Mouse (Mus musculus): ENCODE measurements around the gene Ostf1. TPM values are rescaled to one million over a fixed set of nuclear protein-coding genes. Genes with fewer than 3 reads are reported as not detected.
"Not testable (repeated sequence)": the region's sequence is repeated elsewhere in the genome, so short reads cannot be mapped to it uniquely, and the experiment has no call there.

Ostf1 gene
- polyA plus RNA-seq, 1 experiment, result 64.4 TPM

GRCm38 (mm10) chr19:18590942-18591354, 40.7 kb downstream of the Ostf1 start:
- Histone ChIP-seq H3K27me3 (ENCODE audit: control insufficient read depth, insufficient read depth, insufficient read length) (no peaks in the 10 kb centered on the region), H3K4me3 (ENCODE audit: insufficient read depth, poor library complexity, severe bottlenecking) (no peak overlapping the region), H3K79me2 (ENCODE audit: control insufficient read depth, insufficient read depth) (no peaks in the 10 kb centered on the region), H3ac (ENCODE audit: control insufficient read depth, insufficient read length, low read depth) (no peak overlapping the region), H3K36me3 (ENCODE audit: control insufficient read depth, insufficient read depth) (peaks cover 12% of the 10 kb centered on the region), H3K79me3 (ENCODE audit: low read depth) (no peaks in the 10 kb centered on the region)
- TF ChIP-seq FOSL1 (IDR thresholded peaks at IDR 0.05; ENCODE audit: insufficient read depth, low read length, poor library complexity, severe bottlenecking) (no peak), USF1 (IDR thresholded peaks at IDR 0.05; ENCODE audit: low read depth) (no peak), CTCF (IDR thresholded peaks at IDR 0.05; ENCODE audit: control insufficient read depth, insufficient read depth, insufficient read length) (no peak), MYOG (IDR thresholded peaks at IDR 0.05; ENCODE audit: control insufficient read depth, extremely low read depth, insufficient read length) (no peak)

DNA sequence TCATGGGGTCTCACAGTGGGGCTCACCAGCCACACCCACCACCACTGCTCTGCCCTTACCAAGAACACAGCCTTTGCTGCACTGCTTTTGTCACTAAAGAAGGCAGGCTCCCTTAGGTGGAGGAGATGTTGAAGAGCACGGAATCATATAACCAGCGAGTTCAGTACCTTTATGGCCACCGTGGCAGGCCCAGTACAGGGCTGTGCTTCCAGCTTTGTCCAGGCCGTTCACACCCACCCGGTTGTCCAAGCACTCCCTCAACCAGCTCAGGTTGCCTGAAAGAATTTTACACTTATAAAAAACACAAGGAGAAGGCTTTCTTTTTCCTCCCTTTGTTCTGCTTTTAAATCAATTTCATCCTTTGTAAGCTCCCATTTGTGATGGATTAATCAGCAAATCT, 41.4 kb downstream of the Ostf1 start:
- no peaks in the 10 kb centered on the region for H3K79me3 ChIP-seq (ENCODE audit: low read depth)
- peaks cover 12% of the 10 kb centered on the region for H3K36me3 ChIP-seq (ENCODE audit: control insufficient read depth, insufficient read depth)
- H3ac ChIP-seq (ENCODE audit: control insufficient read depth, insufficient read length, low read depth), result no peak overlapping the region
- H3K4me3 ChIP-seq (ENCODE audit: insufficient read depth, poor library complexity, severe bottlenecking), result no peak overlapping the region
- H3K27me3 ChIP-seq (ENCODE audit: control insufficient read depth, insufficient read depth, insufficient read length), result no peaks in the 10 kb centered on the region
- TF ChIP-seq CEBPB (IDR thresholded peaks at IDR 0.05; ENCODE audit: low read depth) (no peak), CTCF (IDR thresholded peaks at IDR 0.05; ENCODE audit: control insufficient read depth, insufficient read depth, insufficient read length) (no peak), USF1 (IDR thresholded peaks at IDR 0.05; ENCODE audit: low read depth) (no peak), MYOG (IDR thresholded peaks at IDR 0.05; ENCODE audit: control insufficient read depth, extremely low read depth, insufficient read length) (no peak), FOSL1 (IDR thresholded peaks at IDR 0.05; ENCODE audit: insufficient read depth, low read length, poor library complexity, severe bottlenecking) (no peak), MAX (IDR thresholded peaks at IDR 0.05) (no peak), MYOD1 (IDR thresholded peaks at IDR 0.05; ENCODE audit: control insufficient read depth, insufficient read length, low read depth) (no peak)
- H3K79me2 ChIP-seq (ENCODE audit: control insufficient read depth, insufficient read depth), result no peaks in the 10 kb centered on the region

GRCm38 (mm10) chr19:18589276-18589675, 42.3 kb downstream of the Ostf1 start:
- H3K79me3 ChIP-seq (ENCODE audit: low read depth), result no peaks in the 10 kb centered on the region
- TF ChIP-seq CEBPB (IDR thresholded peaks at IDR 0.05; ENCODE audit: low read depth) (no peak), MYOG (IDR thresholded peaks at IDR 0.05; ENCODE audit: control insufficient read depth, extremely low read depth, insufficient read length) (no peak), FOSL1 (IDR thresholded peaks at IDR 0.05; ENCODE audit: insufficient read depth, low read length, poor library complexity, severe bottlenecking) (no peak), MYOD1 (IDR thresholded peaks at IDR 0.05; ENCODE audit: control insufficient read depth, insufficient read length, low read depth) (no peak), USF1 (IDR thresholded peaks at IDR 0.05; ENCODE audit: low read depth) (no peak), CTCF (IDR thresholded peaks at IDR 0.05; ENCODE audit: control insufficient read depth, insufficient read depth, insufficient read length) (no peak), MAX (IDR thresholded peaks at IDR 0.05) (no peak)

DNA sequence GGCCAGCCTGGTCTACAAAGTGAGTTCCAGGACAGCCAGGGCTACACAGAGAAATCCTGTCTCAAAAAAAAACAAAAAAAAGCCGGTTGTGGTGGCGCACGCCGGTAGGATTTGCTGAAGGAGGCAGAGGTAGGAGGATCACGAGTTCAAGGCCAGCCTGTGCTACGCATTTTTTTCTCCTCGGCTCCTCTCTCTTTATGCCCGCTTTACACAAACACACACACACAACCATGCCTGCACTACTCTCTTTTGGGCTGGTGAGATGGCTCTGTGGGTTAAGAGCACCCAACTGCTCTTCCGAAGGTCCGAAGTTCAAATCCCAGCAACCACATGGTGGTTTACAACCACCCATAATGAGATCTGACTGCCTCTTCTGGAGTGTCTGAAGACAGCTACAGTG, 42.8 kb downstream of the Ostf1 start:
- peaks cover 21% of the 10 kb centered on the region for H3K36me3 ChIP-seq (ENCODE audit: control insufficient read depth, insufficient read depth)

More at GRCm38 (mm10) chr19:18589276-18589675, 42.3 kb downstream of the Ostf1 start:
- no peak overlapping the region for H3ac ChIP-seq (ENCODE audit: control insufficient read depth, insufficient read length, low read depth)
- H3K36me3 ChIP-seq (ENCODE audit: control insufficient read depth, insufficient read depth), result peaks cover 19% of the 10 kb centered on the region
- no peak overlapping the region for H3K4me3 ChIP-seq (ENCODE audit: insufficient read depth, poor library complexity, severe bottlenecking)
- H3K27me3 ChIP-seq (ENCODE audit: control insufficient read depth, insufficient read depth, insufficient read length), result no peaks in the 10 kb centered on the region
- no peaks in the 10 kb centered on the region for H3K79me2 ChIP-seq (ENCODE audit: control insufficient read depth, insufficient read depth)

GRCm38 (mm10) chr19:18588243-18588642, 43.4 kb downstream of the Ostf1 start:
- TF ChIP-seq MYOD1 (IDR thresholded peaks at IDR 0.05; ENCODE audit: control insufficient read depth, insufficient read length, low read depth) (no peak), CTCF (IDR thresholded peaks at IDR 0.05; ENCODE audit: control insufficient read depth, insufficient read depth, insufficient read length) (no peak), USF1 (IDR thresholded peaks at IDR 0.05; ENCODE audit: low read depth) (no peak), MAX (IDR thresholded peaks at IDR 0.05) (no peak), MYOG (IDR thresholded peaks at IDR 0.05; ENCODE audit: control insufficient read depth, extremely low read depth, insufficient read length) (no peak), FOSL1 (IDR thresholded peaks at IDR 0.05; ENCODE audit: insufficient read depth, low read length, poor library complexity, severe bottlenecking) (no peak), CEBPB (IDR thresholded peaks at IDR 0.05; ENCODE audit: low read depth) (no peak)
- peaks cover 21% of the 10 kb centered on the region for H3K36me3 ChIP-seq (ENCODE audit: control insufficient read depth, insufficient read depth)
- no peaks in the 10 kb centered on the region for H3K79me3 ChIP-seq (ENCODE audit: low read depth)
- H3ac ChIP-seq (ENCODE audit: control insufficient read depth, insufficient read length, low read depth), result no peak overlapping the region
- no peaks in the 10 kb centered on the region for H3K79me2 ChIP-seq (ENCODE audit: control insufficient read depth, insufficient read depth)
- no peak overlapping the region for H3K4me3 ChIP-seq (ENCODE audit: insufficient read depth, poor library complexity, severe bottlenecking)
- H3K27me3 ChIP-seq (ENCODE audit: control insufficient read depth, insufficient read depth, insufficient read length), result no peaks in the 10 kb centered on the region

More for the DNA sequence above, 42.8 kb downstream of the Ostf1 start:
- not testable (repeated sequence) for H3K27me3 ChIP-seq (ENCODE audit: control insufficient read depth, insufficient read depth, insufficient read length); H3ac ChIP-seq (ENCODE audit: control insufficient read depth, insufficient read length, low read depth); H3K4me3 ChIP-seq (ENCODE audit: insufficient read depth, poor library complexity, severe bottlenecking); H3K79me2 ChIP-seq (ENCODE audit: control insufficient read depth, insufficient read depth); H3K79me3 ChIP-seq (ENCODE audit: low read depth)

DNA sequence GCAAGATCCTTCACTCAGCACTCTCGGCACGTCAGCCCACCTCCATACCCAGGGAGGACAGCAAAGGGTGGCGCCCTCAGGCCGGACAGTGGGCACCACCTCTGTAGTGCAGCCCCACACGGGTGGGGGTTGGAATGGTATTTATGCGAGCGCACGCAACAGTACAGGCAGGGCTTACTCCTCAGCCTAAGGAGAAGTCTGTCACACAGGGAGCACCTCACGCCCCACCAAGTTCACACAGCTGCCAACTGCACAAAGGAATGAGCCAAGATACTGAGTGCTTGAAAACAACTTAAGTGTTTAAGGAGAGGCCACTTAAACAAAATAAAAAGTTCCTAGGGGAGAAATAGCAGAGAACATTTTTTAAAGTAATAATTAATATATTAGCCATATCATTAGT, 44.5 kb downstream of the Ostf1 start:
- TF ChIP-seq MYOG (IDR thresholded peaks at IDR 0.05; ENCODE audit: control insufficient read depth, extremely low read depth, insufficient read length), result no peak
- TF ChIP-seq MAX (IDR thresholded peaks at IDR 0.05), result no peak
- no peak for TF ChIP-seq FOSL1 (IDR thresholded peaks at IDR 0.05; ENCODE audit: insufficient read depth, low read length, poor library complexity, severe bottlenecking)
- TF ChIP-seq CEBPB (IDR thresholded peaks at IDR 0.05; ENCODE audit: low read depth), result no peak
- no peak for TF ChIP-seq CTCF (IDR thresholded peaks at IDR 0.05; ENCODE audit: control insufficient read depth, insufficient read depth, insufficient read length)
- no peak for TF ChIP-seq MYOD1 (IDR thresholded peaks at IDR 0.05; ENCODE audit: control insufficient read depth, insufficient read length, low read depth)
- no peak for TF ChIP-seq USF1 (IDR thresholded peaks at IDR 0.05; ENCODE audit: low read depth)
- no peaks in the 10 kb centered on the region for H3K79me3 ChIP-seq (ENCODE audit: low read depth)
- H3K27me3 ChIP-seq (ENCODE audit: control insufficient read depth, insufficient read depth, insufficient read length), result no peaks in the 10 kb centered on the region
- H3K36me3 ChIP-seq (ENCODE audit: control insufficient read depth, insufficient read depth), result peaks cover 21% of the 10 kb centered on the region
- H3ac ChIP-seq (ENCODE audit: control insufficient read depth, insufficient read length, low read depth), result no peak overlapping the region
- H3K79me2 ChIP-seq (ENCODE audit: control insufficient read depth, insufficient read depth), result no peaks in the 10 kb centered on the region
- H3K4me3 ChIP-seq (ENCODE audit: insufficient read depth, poor library complexity, severe bottlenecking), result no peak overlapping the region
